Comparison of ENCODE assay signal across 10 mouse cellular contexts in genomic region chr10:88451221-88451620, GRCm38 (mm10). TPM values are rescaled to one million over a fixed set of nuclear protein-coding genes. Genes with fewer than 3 reads are reported as not detected.
DNase-seq lines count a peak whose midpoint lies in the region; ATAC-seq and TF ChIP-seq lines count a peak whose summit lies in the region.
"Had no signal": no experiment of that assay in that cellular context is flagged by ENCODE, and none has a peak within 500 bp of the region (broad histone marks: within the 10 kb centered on the region; RNA-seq: fewer than 3 reads in every experiment).

No protein-coding gene starts in this region.

- no peaks in the 10 kb centered on the region for H3K9me3 ChIP-seq in hindbrain, postnatal 0 days (ENCODE audit: low read length)
- no peaks in the 10 kb centered on the region for H3K9me3 ChIP-seq in hindbrain, embryonic 12.5 days (replicated peaks)
- H3K9me3 ChIP-seq: limb, embryonic 12.5 days had no signal

- intact Hi-C loops in left cerebral cortex, postnatal 25 days (cut with DNase I) = no loop called here

- no peaks in the 10 kb centered on the region for H3K4me1 ChIP-seq in hindbrain, postnatal 0 days (ENCODE audit: insufficient read depth, low read length)
- H3K4me1 ChIP-seq in hindbrain, embryonic 12.5 days = no peaks in the 10 kb centered on the region
- H3K4me1 ChIP-seq: limb, embryonic 12.5 days had no signal

- TF ChIP-seq CTCF in hindbrain, postnatal 0 days (IDR thresholded peaks at IDR 0.05; ENCODE audit: low read depth) = no peak

- H3K36me3 ChIP-seq in hindbrain, postnatal 0 days (ENCODE audit: insufficient read depth, low read length) = no peaks in the 10 kb centered on the region; the same call in 1 of the 2 replicates
- H3K36me3 ChIP-seq in hindbrain, embryonic 12.5 days = peaks cover 7% of the 10 kb centered on the region; the same call in 1 of the 2 replicates
- H3K36me3 ChIP-seq: limb, embryonic 12.5 days had no signal

- DNase-seq in hindbrain, postnatal 0 days (ENCODE audit: low spot score) = peak; percentile 88
- DNase-seq in adrenal gland, postnatal 25 days = peak; percentile 38
- peak; percentile 86 to 90 for DNase-seq in cerebellum, postnatal 10 days
- DNase-seq in left cerebral cortex, postnatal 25 days (ENCODE audit: low spot score in 2 of 2) = peak; percentile 27 to 73
- no peak for DNase-seq in spleen, postnatal 14 days (ENCODE audit: low spot score in 2 of 2)
- no peak for DNase-seq in thymus, postnatal 4 days
- DNase-seq in spleen, postnatal 10 days (ENCODE audit: low spot score in 2 of 2) = no peak

- no peak overlapping the region for H3K4me3 ChIP-seq in hindbrain, postnatal 0 days (ENCODE audit: low read length)
- no peak overlapping the region for H3K4me3 ChIP-seq in hindbrain, embryonic 12.5 days
- H3K4me3 ChIP-seq: limb, embryonic 12.5 days had no signal

- H3K4me2 ChIP-seq in hindbrain, postnatal 0 days (ENCODE audit: low read depth, low read length) = no peak overlapping the region
- no peak overlapping the region for H3K4me2 ChIP-seq in hindbrain, embryonic 12.5 days (replicated peaks)
- H3K4me2 ChIP-seq: limb, embryonic 12.5 days had no signal

- peak; percentile 85 for ATAC-seq in hindbrain, postnatal 0 days
- ATAC-seq in hindbrain, embryonic 12.5 days (ENCODE audit: low FRiP score) = no peak

- 40% methylated on average over 2 of the region's 2 CpGs for WGBS in hindbrain, postnatal 0 days
- WGBS in hindbrain, embryonic 12.5 days = 91% methylated on average over 2 of the region's 2 CpGs

- peak overlapping the region; percentile 32; the same call in 1 of the 2 replicates for H3K27ac ChIP-seq in hindbrain, postnatal 0 days
- no peak overlapping the region for H3K27ac ChIP-seq in hindbrain, embryonic 12.5 days
- H3K27ac ChIP-seq: limb, embryonic 12.5 days had no signal

- no peaks in the 10 kb centered on the region for H3K27me3 ChIP-seq in hindbrain, postnatal 0 days (ENCODE audit: insufficient read depth, low read length)
- no peaks in the 10 kb centered on the region for H3K27me3 ChIP-seq in hindbrain, embryonic 12.5 days
- H3K27me3 ChIP-seq: limb, embryonic 12.5 days had no signal

- no peak overlapping the region for H3K9ac ChIP-seq in hindbrain, postnatal 0 days (replicated peaks; ENCODE audit: low read length)
- H3K9ac ChIP-seq in hindbrain, embryonic 12.5 days = no peak overlapping the region
- H3K9ac ChIP-seq: limb, embryonic 12.5 days had no signal

RNA-seq across cellular contexts. Expression of gene Sycp3, which starts 8.1 kb away (rescaled TPM):
- not detected in 2 replicates for total RNA-seq in hindbrain, postnatal 0 days (2014; rRNA removed)
- 0.47 and 0.50 TPM in 2 replicates for polyA plus RNA-seq in hindbrain, postnatal 0 days (2015; fragmentation: Nextera tagmentation; extraction: Ambion mirVana)
- 0.46 TPM in 1 of 2 replicates, not detected in the other for polyA plus RNA-seq in hindbrain, embryonic 12.5 days (2016; fragmentation: Nextera tagmentation; extraction: Ambion mirVana)
- total RNA-seq in adrenal gland, postnatal 25 days (2021) = 0.94 and 2.8 TPM in 2 replicates
- total RNA-seq in left cerebral cortex, postnatal 25 days (2021) = 1 to 10 TPM in 1 of 2 experiments, under 1 TPM in 1; 0.71 to 1.3 TPM
- polyA plus RNA-seq: small intestine, adult 2 months had no signal

RNA-seq across cellular contexts. Expression of gene Chpt1, which starts 52.7 kb away (rescaled TPM):
- total RNA-seq in hindbrain, postnatal 0 days (2014; rRNA removed) = 24.2 and 39.3 TPM in 2 replicates
- polyA plus RNA-seq in hindbrain, postnatal 0 days (2015; fragmentation: Nextera tagmentation; extraction: Ambion mirVana) = 40.4 and 45.2 TPM in 2 replicates
- 23.7 and 25.0 TPM in 2 replicates for polyA plus RNA-seq in hindbrain, embryonic 12.5 days (2016; fragmentation: Nextera tagmentation; extraction: Ambion mirVana)
- total RNA-seq in adrenal gland, postnatal 25 days (2021) = 269 and 271 TPM in 2 replicates
- total RNA-seq in left cerebral cortex, postnatal 25 days (2021) = 10 to 100 TPM; 36.3 to 43.3 TPM

Comparison
In these comparisons a context has a peak if more than half of its experiments do, and no peak if none do; other contexts are left out.
1. DNase-seq: peak in hindbrain, postnatal 0 days (single experiment), adrenal gland, postnatal 25 days (single experiment), cerebellum, postnatal 10 days (2 of 2) and left cerebral cortex, postnatal 25 days (2 of 2); none in spleen, postnatal 14 days (0 of 2), thymus, postnatal 4 days (single experiment) and spleen, postnatal 10 days (0 of 2).